Mouse (Mus musculus): ENCODE measurements around the gene Aff1.

DNA sequence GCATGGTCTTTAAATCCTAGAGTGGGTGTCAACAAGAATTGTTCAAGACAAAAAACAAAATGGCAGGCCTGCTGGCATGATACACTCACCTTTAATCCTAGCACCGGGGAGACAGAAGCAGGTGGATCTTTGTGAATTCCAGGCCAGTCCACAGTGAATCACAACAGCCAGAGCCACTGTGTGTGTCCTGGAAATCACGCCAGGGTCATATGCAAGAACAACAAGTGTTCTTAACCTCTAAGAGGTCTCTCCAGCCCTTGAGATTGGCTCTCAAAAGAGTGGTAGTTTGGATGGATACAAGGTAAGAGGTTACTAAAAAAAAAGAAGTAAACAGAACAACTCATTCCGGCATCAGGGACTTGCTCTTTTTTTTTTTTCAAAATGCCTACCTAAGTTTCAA is 44.9 kb upstream of the Aff1 start:
- TF ChIP-seq POLR2A (IDR thresholded peaks at IDR 0.05; ENCODE audit: low read depth, low read length), result no peak
- TF ChIP-seq CTCF (IDR thresholded peaks at IDR 0.05; ENCODE audit: extremely low read depth, insufficient read depth, insufficient read length, insufficient replicate concordance), result no peak

All from spleen, adult 2 months (tissue).